Mouse (Mus musculus) kidney, adult 9 months (tissue): Measurements from ENCODE around the gene Slc5a11.
A peak's percentile ranks its signal among the peaks of the same experiment; 100 is the strongest.

Source experiments
- DNase-seq: peaks from one replicate; pipeline ENCODE4 v3.0.0; 2022

The Slc5a11 gene

DNA sequence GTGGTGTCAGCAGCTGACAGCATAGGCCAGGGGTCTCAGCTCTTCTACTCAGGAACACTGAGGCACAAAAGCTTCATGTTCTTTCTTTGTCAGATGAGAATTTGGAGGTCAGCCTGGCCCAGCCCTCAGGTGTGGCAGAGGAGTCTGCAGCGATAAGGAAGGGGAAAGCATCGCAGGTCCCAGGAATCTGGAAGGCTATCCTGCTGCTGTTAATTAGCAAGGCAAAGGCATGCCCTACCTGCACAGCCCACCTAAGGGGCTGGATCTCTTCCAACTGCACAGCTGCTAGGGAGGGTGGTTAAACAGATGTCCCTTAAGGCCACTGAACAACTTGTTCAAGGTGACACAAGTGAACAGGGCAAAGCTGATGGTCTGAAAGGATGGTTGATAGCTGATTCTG lies 558 bp downstream of the Slc5a11 start:
- DNase-seq, result no peak

DNA sequence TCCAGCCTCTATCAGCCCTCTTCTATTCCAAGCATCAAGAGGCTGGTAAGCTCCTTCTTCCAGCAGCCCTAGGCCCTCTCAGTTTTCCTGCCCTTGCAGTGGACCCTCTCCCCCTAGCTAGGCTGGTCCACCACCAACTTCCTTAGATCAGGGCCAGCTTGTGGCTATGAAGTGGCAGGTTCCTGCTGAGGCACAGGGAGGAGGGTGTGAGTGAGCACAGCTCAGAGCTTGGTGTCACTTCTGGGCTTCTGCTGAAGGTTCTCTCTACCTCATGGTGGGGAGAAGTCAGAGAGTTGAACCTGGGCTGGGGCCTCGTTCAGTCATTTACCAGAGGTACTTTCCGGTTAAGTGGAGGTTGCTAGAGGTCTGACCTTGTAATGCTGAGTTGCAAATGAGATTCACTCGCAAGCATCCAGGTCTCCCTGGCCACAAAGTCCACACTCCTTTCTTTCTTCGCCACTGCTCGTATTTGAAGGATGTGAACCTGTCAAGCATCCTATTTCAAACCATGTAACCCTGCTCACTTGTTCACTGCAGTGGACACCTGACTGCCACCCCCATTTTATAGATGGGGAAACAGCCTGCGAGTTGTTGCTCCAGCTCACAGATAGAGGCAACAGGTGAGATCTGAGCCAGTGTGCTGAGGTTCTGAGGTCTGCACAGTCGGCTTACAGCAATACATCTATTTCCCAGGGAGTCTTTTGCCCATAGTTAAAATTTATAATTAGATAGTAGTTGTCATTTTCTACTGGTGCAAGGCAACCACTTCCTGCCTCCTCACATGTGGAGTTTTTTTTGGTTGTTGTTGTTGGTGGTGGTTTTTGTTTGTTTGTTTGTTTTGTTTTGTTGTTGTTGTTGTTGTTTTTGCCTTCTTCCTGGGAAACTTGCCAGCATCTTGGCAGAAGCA lies 3.1 kb downstream of the Slc5a11 start:
- DNase-seq, result peak; percentile 84

DNA sequence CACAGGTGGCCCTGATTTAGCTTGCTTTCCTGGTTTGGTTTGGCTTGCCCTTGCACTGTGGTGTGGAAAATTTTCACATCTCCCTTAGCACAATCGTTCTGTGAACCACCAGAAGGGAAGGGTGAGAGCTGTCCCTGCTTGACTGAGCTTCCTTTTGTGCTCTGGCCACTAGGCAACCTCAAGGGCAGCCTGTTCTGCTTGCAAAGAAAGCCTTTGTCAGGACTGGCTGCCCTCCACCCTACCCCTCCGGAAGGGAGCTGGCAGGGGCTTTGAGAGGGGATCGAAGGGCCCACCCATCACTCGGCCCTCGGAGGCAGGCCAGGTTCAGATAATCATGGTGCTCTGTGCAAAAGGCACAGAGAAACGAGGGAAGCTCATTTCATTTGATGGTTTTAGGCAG lies 4.0 kb downstream of the Slc5a11 start:
- no peak for DNase-seq

DNA sequence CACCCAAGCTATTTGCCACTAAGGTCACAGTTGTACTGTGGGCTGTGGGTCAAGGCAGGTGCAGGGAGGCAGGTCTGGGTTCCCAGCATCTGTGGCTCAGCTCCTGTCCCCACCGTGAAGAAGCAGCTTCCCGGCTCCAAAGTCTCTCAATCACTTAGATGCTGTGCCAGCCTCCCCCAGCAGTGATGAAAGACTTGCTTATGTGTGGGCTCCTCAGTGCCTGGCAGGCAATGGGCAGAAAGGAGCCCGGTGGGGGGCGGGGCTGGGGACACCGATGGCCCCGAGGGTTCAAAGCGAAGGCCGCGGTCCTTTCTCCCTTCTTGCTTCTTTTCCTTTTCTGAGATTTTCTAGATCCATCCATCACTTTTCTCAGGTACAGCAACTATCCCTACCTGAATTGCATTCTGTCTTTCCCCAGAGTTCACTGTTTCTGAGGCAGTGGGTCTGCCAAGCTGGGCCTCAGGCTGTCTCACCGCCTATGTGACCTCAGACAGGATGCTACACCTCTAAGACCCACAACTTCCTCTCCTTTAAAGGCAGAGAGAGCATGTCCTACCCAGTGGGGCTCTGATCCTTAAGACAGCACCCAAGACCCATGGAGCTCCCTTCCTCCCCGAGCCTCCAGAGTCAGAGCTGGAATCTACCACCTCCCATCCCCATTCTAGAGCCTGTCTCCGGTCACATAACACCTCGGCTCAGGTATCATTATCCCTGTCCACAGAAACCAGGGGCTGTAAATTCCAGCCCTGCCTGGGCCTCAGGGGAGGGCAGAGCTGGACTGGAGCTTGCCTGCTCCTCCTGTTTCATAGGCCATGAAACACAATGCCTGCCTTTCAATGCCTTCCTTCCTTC lies 5.4 kb downstream of the Slc5a11 start:
- no peak for DNase-seq

DNA sequence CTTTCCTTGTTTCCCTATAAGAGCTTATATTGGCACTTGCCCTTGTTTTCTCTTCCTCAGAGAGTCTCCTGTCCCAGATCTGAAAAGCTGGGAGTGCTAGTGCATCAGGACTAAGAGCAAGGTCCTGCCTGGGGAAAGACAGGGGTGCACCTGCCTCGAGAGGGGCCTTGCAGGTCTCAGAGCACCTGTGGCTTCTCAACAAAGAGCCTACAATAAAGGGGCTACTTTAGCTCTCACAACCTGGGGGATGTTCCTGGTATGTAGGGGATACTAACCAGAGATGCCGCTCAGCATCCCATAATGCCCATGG lies 6.0 kb downstream of the Slc5a11 start:
- no peak for DNase-seq

DNA sequence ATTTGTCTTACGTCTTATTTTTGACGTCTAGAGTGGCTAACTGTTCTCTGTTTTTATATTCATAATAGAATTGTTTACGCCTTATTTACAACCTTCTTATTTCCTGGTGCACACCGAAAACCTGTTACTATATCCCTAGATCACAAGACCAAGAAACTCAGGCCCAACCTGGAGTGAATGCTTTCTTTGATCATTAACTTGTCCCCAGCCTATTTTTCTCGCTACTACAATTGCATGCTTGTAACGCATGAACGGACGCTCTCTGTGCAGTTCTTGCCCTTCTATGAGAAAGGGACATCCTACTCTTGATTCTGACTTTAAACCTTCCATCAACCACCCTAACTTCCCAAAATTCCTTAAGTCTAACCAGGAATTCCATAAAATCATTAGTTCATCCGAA lies 9.5 kb downstream of the Slc5a11 start:
- peak; percentile 63 for DNase-seq

DNA sequence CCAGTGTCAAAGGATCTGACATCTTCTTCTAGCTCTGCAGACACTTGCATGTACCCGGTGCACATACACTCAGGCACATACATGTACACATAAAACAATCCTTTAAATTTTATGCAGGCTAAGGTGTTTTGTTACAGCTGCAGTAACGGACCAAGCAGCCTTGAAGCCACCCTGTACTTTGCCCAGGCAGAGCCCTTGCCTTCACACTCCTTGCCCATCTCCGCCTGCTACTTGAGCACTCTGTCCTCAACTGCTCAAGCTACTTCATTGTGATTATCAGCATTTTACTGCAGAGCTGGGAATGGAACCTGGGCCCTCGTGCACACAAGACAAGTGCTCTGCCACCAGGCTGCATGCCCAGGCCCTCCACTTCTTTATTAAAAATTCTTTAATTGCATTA lies 10.6 kb downstream of the Slc5a11 start:
- peak; percentile 53 for DNase-seq

DNA sequence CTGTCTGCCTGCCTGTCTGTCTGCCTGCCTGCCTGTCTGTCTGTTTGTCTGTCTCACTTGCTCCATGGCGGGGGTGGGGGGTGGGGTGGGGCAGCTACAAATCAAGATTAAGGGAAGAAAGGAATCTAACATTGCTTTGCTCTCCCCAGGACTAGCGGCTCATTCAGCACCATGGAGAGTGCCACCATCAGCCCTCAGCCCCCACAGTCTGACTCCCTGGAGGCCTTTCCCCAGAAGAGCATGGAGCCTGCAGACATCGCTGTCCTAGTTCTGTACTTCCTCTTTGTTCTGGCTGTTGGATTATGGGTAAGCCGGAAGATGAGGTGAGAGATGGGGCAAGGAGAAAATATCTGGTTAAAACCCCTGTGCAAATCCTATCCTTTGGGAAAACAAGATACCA lies 20.9 kb downstream of the Slc5a11 start:
- no peak for DNase-seq

DNA sequence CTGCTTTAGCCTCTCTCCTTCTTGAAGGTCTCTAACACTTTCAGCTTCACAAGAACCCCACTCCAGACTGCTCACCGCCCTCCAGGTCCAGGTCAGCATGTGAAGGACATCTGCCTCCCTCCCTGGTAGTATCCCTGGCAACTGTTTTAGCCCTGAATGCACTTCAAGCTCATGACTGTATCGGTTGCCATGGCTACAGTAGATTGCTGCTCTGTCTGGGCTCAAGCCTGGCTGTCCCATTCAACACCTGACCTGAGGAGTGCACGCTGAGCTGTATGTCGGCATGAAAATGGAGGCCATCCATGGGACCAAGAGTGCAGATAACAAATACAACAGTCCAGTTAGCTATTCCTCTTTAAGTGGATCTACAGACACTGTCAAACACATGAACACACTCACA lies 24.0 kb downstream of the Slc5a11 start:
- no peak for DNase-seq

DNA sequence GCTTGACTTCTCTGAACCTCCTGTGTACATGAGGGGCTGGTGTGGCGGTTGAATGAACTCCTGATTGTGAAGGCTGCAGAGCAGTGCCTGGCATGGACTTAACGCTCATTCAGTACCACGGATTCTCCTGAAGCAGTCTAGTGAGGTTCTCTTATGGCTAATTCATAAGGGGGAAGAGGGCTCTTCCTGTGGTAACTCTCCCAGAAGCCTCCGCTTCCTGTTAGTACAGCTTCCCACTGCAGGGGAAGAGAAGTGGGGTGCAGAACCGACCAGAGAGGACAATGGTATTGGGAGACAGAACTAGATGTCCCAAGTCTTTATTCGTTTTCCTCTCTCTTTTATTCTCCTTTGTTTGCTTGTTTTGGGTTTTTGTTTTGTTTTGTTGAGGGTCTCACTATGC lies 25.5 kb downstream of the Slc5a11 start:
- no peak for DNase-seq

DNA sequence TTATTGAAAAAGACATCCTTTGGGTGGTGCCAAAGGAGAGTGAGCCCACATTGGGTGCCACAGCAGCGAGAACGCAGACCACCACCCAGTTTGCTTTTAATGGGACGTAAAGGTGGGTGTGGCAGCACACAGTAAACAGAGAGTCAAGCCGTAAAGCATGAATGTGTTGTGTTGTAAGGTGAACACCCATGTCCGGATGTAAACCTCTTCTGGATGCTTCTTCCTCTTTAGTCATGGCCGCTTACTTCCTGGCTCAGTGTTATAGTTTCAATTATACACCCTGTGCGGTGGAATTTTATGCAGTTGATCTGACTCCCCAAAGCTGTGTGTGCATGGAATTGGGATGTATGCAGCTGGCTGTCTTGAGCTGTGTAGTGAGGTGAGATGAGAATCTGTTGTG lies 27.7 kb downstream of the Slc5a11 start:
- no peak for DNase-seq

DNA sequence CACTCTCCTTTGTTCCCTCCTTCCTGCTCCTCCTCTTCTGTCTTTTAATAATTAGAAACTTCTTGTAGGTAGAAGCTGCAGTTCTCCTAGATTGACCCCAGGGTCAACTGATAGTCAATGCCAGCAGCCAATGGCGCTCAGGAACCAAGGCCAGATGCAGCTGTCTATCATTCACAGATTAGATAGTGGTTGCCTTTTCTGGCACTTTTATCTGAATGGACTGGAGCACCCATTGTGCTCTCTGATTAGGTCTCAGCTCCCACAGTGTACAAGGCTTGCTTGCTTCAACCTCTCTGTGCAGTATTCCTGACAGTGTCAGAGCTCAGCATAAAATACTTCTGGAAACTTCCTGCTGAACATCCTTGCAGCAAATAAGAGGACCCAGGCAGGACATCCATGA lies 30.3 kb downstream of the Slc5a11 start:
- no peak for DNase-seq

DNA sequence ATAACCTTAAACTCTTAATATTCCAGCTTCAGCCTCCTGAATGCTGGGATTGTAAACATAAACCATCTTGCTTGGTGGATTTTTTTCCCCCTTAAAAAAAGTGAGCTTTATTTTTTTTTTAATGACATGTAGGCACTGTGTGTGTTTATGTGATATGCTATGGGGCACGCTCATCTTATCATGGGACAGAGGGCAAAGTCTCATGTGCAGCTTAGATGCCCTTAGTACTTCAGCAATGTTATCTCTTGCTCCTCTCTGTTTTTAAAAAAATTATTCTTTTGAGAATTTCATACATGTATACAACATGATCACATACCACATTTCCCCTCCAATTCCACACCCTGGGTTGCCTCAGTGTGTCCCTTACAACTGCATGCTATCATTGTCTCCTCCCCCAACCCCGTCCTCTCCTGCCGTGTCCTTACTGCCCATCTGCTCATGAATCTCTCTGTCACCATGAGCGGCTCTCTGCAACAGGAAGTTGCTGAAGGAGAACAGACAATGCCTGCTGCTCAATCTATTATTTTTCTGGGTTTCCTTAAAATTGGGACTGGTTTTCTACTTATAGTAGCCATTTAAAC lies 32.0 kb downstream of the Slc5a11 start:
- no peak for DNase-seq

DNA sequence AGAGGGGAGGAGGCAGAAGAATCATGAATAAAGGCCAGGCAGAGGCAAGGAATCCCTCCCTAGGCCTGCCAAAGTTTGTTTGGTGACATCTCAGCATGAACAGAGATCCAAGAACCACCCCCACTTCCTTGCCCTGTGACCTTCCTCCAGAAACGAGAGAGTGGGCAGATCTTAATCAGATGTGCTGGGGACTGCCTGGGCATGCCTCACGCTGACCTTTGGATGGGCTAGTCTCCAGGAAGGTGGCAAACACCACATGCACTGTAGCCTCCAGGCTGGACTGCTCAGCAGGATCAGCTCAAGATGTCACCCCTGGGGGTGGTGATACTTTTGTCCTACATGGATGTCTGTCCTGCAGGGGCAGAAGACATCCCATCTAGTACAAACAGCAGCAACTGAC lies 33.6 kb downstream of the Slc5a11 start:
- no peak for DNase-seq

DNA sequence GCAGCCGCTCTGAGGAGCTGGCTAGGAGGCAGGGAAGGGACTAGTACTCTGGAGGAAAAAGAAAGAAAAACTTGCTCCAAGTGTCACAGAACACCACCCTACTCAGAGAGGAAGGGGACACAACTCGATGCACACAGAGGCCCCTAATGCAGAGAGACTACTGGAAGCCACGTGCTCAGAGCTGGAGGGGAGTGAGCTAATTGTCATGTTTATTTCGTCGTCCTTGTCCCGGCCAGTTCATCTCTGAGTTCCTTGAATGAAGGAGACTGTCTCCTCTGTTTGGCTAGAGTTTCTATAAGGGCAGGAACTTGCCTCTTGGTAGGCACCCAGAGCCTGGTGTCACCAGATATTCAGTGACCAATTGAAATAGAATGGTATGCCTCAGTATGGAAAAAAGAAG lies 36.8 kb downstream of the Slc5a11 start:
- no peak for DNase-seq

DNA sequence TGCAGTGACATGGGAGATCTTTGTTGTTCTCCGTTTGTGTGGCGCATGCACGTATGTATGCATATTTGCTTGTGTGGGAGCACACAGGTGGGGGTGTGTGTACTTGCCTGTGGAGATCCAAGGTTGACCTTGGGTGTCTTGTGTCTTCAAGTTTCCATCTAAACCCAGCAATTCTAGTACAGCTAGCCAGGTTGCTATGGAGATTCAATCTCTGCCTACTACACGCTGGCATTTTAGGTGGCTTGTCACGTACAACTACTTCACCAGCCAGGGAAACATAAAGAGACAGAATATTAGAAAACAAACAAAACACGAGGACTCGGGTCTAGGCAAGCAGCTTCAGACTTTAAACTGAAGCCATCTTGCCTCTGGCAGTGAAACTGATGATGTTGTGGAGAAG lies 38.8 kb downstream of the Slc5a11 start:
- DNase-seq, result no peak

DNA sequence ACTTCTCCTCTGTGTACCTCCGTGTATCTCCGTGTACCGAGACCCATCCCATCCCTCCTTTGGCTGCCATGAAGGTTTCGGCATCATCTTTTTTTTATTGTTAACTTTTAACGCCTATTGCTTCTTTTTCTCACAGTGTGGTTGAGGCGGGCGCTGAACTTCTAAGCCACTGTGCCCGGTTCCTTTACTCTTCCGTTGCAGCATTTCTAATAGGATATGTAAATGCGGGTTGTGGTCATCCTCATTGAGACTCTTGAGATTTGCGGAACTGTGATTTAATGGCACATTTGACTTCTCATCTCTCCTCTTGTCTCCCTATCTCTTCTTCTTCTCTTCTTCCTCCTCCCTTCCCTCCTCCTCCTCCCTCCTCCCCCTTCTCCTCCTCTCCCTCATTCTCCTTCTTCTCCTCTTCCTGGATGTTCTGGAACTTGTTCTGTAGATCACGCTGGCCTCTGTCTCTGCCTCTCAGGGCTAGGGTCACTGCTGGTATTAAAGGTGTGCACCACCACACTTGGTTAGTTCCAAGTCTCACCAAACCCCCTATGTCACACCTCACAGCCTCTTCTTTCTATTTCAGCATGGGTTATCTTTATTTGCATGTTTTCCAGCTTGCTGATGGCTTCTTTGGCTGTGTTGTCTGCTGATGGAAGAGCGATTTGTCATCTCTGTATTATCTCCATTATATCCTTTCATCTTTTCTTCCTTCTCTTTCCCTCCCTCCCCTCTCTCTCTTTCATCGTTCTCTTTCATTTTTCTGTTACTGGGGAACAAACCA lies 39.8 kb downstream of the Slc5a11 start:
- no peak for DNase-seq

DNA sequence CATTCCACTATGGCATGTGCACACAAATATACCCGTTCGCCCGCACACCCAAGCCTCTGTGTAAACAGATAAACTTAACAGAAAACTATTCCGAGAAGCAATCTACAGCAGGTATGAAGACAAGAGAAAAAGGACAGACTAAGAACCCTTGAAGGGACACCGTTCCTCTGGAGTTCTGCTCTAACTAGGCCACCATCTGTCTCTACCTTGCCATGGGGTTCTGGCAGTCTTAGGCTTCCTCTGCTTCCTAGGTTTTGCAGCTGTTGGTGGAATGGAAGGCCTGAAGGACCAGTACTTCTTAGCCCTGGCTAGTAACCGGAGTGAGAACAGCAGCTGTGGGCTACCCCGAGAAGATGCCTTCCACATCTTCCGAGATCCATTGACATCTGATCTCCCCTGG lies 43.5 kb downstream of the Slc5a11 start:
- no peak for DNase-seq

DNA sequence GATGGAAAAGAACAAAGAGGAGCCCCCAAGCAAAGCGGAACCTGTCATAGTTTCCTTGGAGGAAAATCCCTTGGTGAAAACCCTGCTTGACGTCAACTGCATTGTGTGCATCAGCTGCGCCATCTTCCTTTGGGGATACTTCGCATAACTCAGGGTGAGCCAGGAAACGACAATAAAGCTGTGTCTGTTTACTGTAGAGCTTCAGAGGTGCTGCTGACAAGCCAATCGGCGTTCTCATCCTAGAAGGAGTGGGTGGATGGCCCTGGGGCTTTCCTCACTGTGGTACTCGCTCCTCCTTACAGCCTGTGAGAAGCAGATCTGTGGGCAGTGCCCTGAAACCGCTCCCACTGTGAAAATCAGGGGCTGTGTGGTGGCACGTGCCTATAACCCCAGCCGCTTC lies 58.5 kb downstream of the Slc5a11 start:
- DNase-seq, result no peak

DNA sequence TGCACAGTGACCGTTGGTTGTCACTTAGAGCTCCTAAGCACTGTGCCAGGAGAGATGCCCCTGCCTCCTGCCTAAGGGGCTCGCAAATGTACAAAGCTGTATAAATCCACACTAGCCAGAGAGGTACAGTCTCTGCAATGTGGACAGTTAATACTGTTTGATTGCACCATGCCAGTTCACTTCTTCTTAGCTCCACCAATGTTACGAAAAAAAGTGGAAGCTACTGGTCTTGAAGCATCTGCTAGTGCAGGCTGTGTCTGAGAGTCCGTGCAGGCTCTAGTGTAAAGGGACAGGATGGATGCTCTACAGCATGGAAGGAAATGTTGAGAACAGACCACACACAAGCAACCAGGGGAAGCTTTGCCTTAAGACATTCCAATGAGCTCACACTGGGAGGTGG lies 62.0 kb downstream of the Slc5a11 start:
- no peak for DNase-seq

DNA sequence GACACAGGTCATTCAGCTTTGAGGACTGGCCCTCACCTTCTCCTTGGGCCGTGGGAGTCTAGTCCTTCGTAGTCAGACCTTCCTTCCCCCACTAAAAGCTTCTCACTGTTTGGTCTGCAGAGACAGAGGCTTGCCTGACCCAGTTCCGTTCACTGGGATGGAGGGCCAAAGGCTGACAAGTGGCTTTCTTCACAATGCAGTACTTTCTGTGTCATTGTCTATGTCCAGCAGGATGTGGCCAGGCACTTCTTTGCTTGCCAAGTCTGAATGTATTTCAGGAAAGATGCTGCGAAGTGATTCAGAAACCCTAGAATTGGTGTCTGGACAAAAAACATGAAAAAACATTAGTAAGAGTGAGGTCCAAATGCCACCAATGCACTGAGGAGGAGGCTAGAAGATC lies 65.2 kb downstream of the Slc5a11 start:
- no peak for DNase-seq

DNA sequence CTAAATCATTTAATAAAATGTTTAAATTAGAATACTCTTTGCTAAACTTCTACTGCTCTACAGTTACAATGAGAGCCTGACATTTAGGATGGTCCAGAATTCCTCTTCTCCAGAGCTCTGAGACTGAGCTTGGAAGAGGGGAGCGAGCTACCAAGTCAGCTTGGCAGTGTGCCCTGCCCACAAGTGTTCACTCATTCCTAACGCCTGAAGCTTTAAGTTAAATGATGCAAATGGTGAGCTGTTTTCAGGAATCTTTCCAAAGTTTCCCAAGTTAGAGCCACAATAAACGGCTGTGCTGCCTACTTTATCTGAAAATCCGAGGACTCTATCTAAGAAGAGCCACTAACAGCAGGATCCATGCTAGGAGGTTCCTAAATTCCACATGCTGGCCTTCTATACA lies 69.2 kb downstream of the Slc5a11 start:
- no peak for DNase-seq

DNA sequence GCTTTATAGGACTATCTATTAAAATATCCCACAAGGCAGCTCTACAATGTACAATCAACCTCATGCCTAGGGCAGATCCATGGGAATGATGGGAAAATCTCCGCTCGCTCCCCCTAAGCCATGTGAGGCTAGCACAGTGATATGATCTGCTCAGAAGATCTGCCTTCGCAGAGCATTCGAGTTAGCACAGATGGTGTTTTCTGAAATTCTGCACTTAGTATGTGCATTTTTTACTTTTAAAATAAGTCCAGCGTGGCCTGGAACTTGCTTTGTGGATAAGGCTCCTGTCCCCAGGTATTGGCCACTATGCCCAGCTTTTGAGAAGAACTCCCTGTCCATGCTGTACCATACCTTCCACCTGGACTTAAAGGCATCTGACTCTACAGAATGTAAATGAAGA lies 71.3 kb downstream of the Slc5a11 start:
- DNase-seq, result no peak
